Mouse (Mus musculus): ENCODE data around the gene Olfr325. TPM values are rescaled to one million over a fixed set of nuclear protein-coding genes. Genes with fewer than 3 reads are reported as not detected.

The Olfr325 gene
- polyA plus RNA-seq, 1 experiment: 0.89 TPM

DNA sequence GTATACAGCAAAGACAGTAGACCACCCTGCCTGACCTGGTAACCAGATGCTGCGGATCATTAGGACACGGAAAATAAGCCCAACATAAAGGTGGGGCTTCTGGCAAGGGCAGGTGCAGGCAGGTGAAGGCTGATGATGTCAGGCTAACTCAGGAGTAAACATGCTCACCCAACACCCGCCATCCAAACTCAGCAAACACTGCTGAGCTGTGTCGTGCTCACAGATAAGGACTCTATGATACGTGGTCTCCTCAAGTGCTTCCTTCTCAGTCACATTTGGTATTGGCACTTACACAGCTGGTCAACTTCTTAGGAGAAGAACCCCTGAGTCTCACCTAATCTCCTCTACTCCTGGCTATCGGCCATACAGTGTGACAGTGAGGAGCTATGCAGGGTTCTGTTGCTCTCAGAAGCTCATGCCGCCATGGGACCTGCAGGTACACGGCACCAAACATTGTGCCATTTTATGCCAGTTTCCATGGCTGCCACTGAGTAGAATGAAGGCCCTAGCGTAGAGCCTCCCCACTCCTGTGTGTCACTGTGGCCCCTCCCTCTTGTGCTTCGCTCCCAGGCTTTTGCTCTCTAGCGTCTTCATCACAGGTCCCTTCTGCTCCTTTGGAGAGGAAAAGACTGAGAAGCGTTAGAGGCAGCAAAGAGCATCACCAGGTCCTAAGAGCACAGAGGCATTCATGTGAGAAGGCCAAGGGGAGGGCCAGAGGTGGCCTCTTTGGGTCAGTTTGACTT is 28.8 kb downstream of the Olfr325 start:
- Histone ChIP-seq H3K27me3 (ENCODE audit: control insufficient read depth, insufficient read depth, low read length) (no peaks in the 10 kb centered on the region), H3K4me1 (ENCODE audit: control insufficient read depth, insufficient read depth, low read length) (no peaks in the 10 kb centered on the region; the same call in 1 of the 2 replicates), H3K4me3 (ENCODE audit: control insufficient read depth, low read depth, low read length) (no peak overlapping the region), H3K36me3 (ENCODE audit: control insufficient read depth, insufficient read depth, low read length) (no peaks in the 10 kb centered on the region), H3K27ac (ENCODE audit: control insufficient read depth, insufficient read depth, low read depth, low read length) (no peak overlapping the region)
- TF ChIP-seq POLR2A (IDR thresholded peaks at IDR 0.05; ENCODE audit: control insufficient read depth, low read depth, low read length) (no peak), CTCF (IDR thresholded peaks at IDR 0.05; ENCODE audit: control insufficient read depth, insufficient read depth, insufficient replicate concordance, low read depth, low read length) (no peak)

DNA sequence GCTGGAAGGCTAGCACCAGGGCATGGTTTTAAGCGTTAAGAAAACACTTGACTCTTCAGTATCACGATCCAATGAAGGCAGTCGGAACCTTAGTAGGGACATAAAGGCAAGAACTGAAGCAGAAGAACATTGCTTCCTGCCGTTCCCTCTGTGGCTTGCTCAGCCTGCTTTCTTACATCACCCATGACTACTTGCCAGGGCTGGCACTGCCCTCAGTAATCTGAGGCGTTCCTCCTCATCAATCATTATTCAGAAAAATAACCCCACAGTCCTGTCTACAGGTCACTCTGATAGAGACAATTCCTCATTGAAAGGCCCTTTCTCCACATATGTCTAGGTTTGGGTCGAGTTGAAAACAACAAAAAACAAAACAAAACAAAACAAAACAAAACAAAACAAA is 29.5 kb downstream of the Olfr325 start:
- Histone ChIP-seq H3K27me3 (ENCODE audit: control insufficient read depth, insufficient read depth, low read length) (no peaks in the 10 kb centered on the region), H3K36me3 (ENCODE audit: control insufficient read depth, insufficient read depth, low read length) (no peaks in the 10 kb centered on the region), H3K4me1 (ENCODE audit: control insufficient read depth, insufficient read depth, low read length) (no peaks in the 10 kb centered on the region; the same call in 1 of the 2 replicates), H3K27ac (ENCODE audit: control insufficient read depth, insufficient read depth, low read depth, low read length) (no peak overlapping the region), H3K4me3 (ENCODE audit: control insufficient read depth, low read depth, low read length) (no peak overlapping the region)
- TF ChIP-seq POLR2A (IDR thresholded peaks at IDR 0.05; ENCODE audit: control insufficient read depth, low read depth, low read length): no peak
- TF ChIP-seq CTCF (IDR thresholded peaks at IDR 0.05; ENCODE audit: control insufficient read depth, insufficient read depth, insufficient replicate concordance, low read depth, low read length): no peak

DNA sequence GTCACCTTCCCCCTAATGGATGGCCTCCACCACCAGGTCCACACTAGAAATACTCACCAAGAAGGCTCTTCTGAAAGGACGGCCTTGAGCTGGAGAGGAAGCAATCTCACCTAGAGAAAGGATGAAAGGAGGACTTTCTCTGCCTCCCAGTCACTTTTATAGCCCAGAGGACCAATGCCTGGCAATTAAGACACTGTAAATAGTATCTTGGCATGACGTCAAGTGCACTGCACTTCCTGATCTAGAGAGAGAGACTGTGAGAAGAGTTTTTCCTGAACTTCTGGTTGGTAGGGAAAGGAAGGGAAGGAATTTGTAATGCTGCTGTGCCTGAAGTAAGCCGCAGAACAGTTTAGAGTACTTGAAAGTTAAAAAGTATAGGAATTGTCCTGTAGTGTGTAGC is 35.8 kb downstream of the Olfr325 start:
- no peak for TF ChIP-seq POLR2A (IDR thresholded peaks at IDR 0.05; ENCODE audit: control insufficient read depth, low read depth, low read length)
- no peak for TF ChIP-seq CTCF (IDR thresholded peaks at IDR 0.05; ENCODE audit: control insufficient read depth, insufficient read depth, insufficient replicate concordance, low read depth, low read length)
- Histone ChIP-seq H3K4me3 (ENCODE audit: control insufficient read depth, low read depth, low read length) (no peak overlapping the region), H3K27me3 (ENCODE audit: control insufficient read depth, insufficient read depth, low read length) (no peaks in the 10 kb centered on the region), H3K27ac (ENCODE audit: control insufficient read depth, insufficient read depth, low read depth, low read length) (no peak overlapping the region), H3K36me3 (ENCODE audit: control insufficient read depth, insufficient read depth, low read length) (no peaks in the 10 kb centered on the region), H3K4me1 (ENCODE audit: control insufficient read depth, insufficient read depth, low read length) (no peaks in the 10 kb centered on the region)

DNA sequence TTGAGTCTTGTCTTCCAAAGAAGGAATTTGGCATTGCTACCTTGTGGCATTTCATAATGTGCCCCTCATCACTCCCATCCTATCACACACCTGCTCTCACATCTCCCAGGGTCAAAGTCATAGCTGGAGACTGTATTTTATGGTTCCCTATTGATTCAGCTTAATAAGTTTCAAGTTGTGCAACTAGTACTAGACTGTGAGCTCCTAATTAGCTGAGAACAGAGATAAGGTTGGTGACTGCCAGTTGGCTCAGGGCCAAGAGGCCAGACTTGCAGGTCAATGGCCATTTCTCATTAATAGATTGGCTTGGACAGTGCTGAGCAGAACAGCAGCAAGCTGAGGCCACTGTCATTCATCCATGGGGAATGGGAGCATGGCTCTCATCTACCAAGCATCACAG is 37.0 kb downstream of the Olfr325 start:
- Histone ChIP-seq H3K27me3 (ENCODE audit: control insufficient read depth, insufficient read depth, low read length) (no peaks in the 10 kb centered on the region), H3K36me3 (ENCODE audit: control insufficient read depth, insufficient read depth, low read length) (no peaks in the 10 kb centered on the region), H3K4me3 (ENCODE audit: control insufficient read depth, low read depth, low read length) (no peak overlapping the region), H3K4me1 (ENCODE audit: control insufficient read depth, insufficient read depth, low read length) (no peaks in the 10 kb centered on the region), H3K27ac (ENCODE audit: control insufficient read depth, insufficient read depth, low read depth, low read length) (no peak overlapping the region)
- no peak for TF ChIP-seq CTCF (IDR thresholded peaks at IDR 0.05; ENCODE audit: control insufficient read depth, insufficient read depth, insufficient replicate concordance, low read depth, low read length)
- TF ChIP-seq POLR2A (IDR thresholded peaks at IDR 0.05; ENCODE audit: control insufficient read depth, low read depth, low read length): no peak

DNA sequence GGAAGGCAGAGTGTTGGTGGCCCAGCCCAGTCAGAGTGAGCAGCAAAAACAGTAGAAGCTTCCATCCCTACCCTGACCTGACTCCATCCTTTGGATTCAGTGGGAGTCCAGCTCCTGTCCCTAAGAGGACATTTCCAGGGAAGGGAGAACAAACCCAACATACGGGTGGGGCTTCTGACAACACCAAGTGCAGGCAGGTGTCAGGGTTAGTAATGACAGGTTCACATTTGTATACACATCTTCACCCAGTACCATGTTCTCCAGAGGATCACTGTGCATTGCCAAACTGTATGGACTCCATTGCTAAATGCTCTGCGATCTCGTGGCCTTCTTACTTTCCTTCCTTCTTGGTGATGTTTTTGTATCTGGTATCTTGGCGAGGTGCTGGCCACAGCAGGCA is 38.4 kb downstream of the Olfr325 start, which contains the start of gene 2210407C18Rik:
TSS of gene 2210407C18Rik (minus strand) at position 101 of the 400 bp plus-strand sequence.
- H3K27ac ChIP-seq (ENCODE audit: control insufficient read depth, insufficient read depth, low read depth, low read length): no peak within 1 kb of the TSS
- no peak within 1 kb of the TSS for H3K4me3 ChIP-seq (ENCODE audit: control insufficient read depth, low read depth, low read length)
- H3K27me3 ChIP-seq (ENCODE audit: control insufficient read depth, insufficient read depth, low read length): no peaks in the 10 kb centered on the region
- H3K4me1 ChIP-seq (ENCODE audit: control insufficient read depth, insufficient read depth, low read length): no peaks in the 10 kb centered on the region
- H3K36me3 ChIP-seq (ENCODE audit: control insufficient read depth, insufficient read depth, low read length): no peaks in the 10 kb centered on the region
- TF ChIP-seq POLR2A (IDR thresholded peaks at IDR 0.05; ENCODE audit: control insufficient read depth, low read depth, low read length): no peak
- TF ChIP-seq CTCF (IDR thresholded peaks at IDR 0.05; ENCODE audit: control insufficient read depth, insufficient read depth, insufficient replicate concordance, low read depth, low read length): no peak

DNA sequence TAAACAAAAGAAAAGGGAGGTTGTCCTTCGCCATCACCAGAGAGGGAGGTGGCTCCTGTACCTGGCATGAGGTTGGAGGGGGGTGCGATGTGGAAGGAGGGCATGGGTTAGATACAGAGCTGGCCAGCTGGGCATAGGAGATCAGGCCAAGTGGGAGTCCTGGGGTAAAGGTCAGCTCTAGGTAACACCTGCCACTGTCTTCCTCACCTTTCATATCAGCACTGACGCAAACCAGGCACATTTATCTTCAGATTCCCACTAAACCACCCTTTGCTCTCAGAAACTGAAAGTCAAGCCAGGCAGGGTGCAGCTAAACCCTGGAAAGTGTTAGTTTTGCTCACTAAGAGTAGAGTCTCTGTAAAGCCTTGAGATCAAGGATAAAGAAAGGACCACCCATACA is 40.8 kb downstream of the Olfr325 start:
- TF ChIP-seq CTCF (IDR thresholded peaks at IDR 0.05; ENCODE audit: control insufficient read depth, insufficient read depth, insufficient replicate concordance, low read depth, low read length) (no peak), POLR2A (IDR thresholded peaks at IDR 0.05; ENCODE audit: control insufficient read depth, low read depth, low read length) (no peak)
- H3K4me3 ChIP-seq (ENCODE audit: control insufficient read depth, low read depth, low read length): no peak overlapping the region
- no peak overlapping the region for H3K27ac ChIP-seq (ENCODE audit: control insufficient read depth, insufficient read depth, low read depth, low read length)
- H3K36me3 ChIP-seq (ENCODE audit: control insufficient read depth, insufficient read depth, low read length): no peaks in the 10 kb centered on the region
- H3K27me3 ChIP-seq (ENCODE audit: control insufficient read depth, insufficient read depth, low read length): no peaks in the 10 kb centered on the region
- H3K4me1 ChIP-seq (ENCODE audit: control insufficient read depth, insufficient read depth, low read length): no peaks in the 10 kb centered on the region

DNA sequence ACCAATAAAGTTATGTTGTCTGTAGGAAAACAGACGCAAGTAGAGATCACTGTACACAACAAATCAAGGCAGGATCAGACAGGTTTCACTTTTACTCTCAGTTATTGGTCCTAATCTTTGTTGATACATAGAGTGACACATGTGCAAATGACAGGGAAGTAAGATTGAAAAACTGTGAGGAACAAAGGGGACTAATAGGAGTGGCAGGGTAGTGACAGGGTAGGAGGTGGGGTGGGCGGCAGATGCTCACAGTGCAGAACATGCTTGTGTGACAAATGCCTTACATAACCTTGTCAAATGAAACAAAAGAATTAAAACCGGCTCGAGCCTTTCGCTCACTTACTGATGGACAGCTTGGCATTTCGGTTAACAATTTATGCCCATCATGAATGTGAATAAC is 41.3 kb downstream of the Olfr325 start:
- Histone ChIP-seq H3K27me3 (ENCODE audit: control insufficient read depth, insufficient read depth, low read length) (no peaks in the 10 kb centered on the region), H3K27ac (ENCODE audit: control insufficient read depth, insufficient read depth, low read depth, low read length) (no peak overlapping the region), H3K36me3 (ENCODE audit: control insufficient read depth, insufficient read depth, low read length) (no peaks in the 10 kb centered on the region), H3K4me1 (ENCODE audit: control insufficient read depth, insufficient read depth, low read length) (no peaks in the 10 kb centered on the region), H3K4me3 (ENCODE audit: control insufficient read depth, low read depth, low read length) (no peak overlapping the region)
- TF ChIP-seq CTCF (IDR thresholded peaks at IDR 0.05; ENCODE audit: control insufficient read depth, insufficient read depth, insufficient replicate concordance, low read depth, low read length): no peak
- no peak for TF ChIP-seq POLR2A (IDR thresholded peaks at IDR 0.05; ENCODE audit: control insufficient read depth, low read depth, low read length)
